Mouse (Mus musculus) heart, embryonic 12.5 days (tissue): ENCODE measurements around the gene Chdh. TPM values are rescaled to one million over a fixed set of nuclear protein-coding genes. Genes with fewer than 3 reads are reported as not detected.

Experiments
- ATAC-seq: fragments of 200-750 bp; cut with Nextera tagmentation; 2 replicates; pipeline ENCODE4 v1.8.0; 2017; ENCODE audit warnings: moderate TSS enrichment, moderate library complexity; ENCODE audit not compliant: insufficient number of reproducible peaks, low FRiP score
- H3K27ac ChIP-seq: fragments of 300-500 bp; sonication (generic); 2 replicates; pipeline ENCODE4 v1.5.1; 2016; ENCODE audit warnings: mild to moderate bottlenecking, moderate library complexity; ENCODE audit not compliant: poor library complexity, severe bottlenecking
- H3K27me3 ChIP-seq: fragments of 300-500 bp; sonication (generic); replicated peaks from 2 replicates; pipeline ENCODE4 v1.6.1; 2016; ENCODE audit warnings: mild to moderate bottlenecking, moderate library complexity
- H3K36me3 ChIP-seq: fragments of 300-500 bp; sonication (generic); 2 replicates; pipeline ENCODE4 v1.6.1; 2016; ENCODE audit warnings: mild to moderate bottlenecking, moderate library complexity
- H3K4me1 ChIP-seq: fragments of 300-500 bp; sonication (generic); replicated peaks from 2 replicates; pipeline ENCODE4 v1.6.1; 2016; ENCODE audit warnings: mild to moderate bottlenecking
- H3K4me2 ChIP-seq: fragments of 300-500 bp; sonication (generic); 2 replicates; pipeline ENCODE4 v1.6.1; 2016; ENCODE audit warnings: mild to moderate bottlenecking, moderate library complexity
- H3K4me3 ChIP-seq: fragments of 300-500 bp; sonication (generic); 2 replicates; pipeline ENCODE4 v1.5.1; 2016; ENCODE audit warnings: mild to moderate bottlenecking
- H3K9ac ChIP-seq: fragments of 300-500 bp; sonication (generic); 2 replicates; pipeline ENCODE4 v1.6.1; 2016; ENCODE audit warnings: mild to moderate bottlenecking, moderate library complexity
- H3K9me3 ChIP-seq: fragments of 300-500 bp; sonication (generic); replicated peaks from 2 replicates; pipeline ENCODE4 v1.6.1; 2016; ENCODE audit warnings: mild to moderate bottlenecking, moderate library complexity
- WGBS: fragments of 180-500 bp; shearing (Covaris S2); methylation state at CpG from one replicate; pipeline ENCODE4 v1.1.7; 2016; 5-methylcytosine and 5-hydroxymethylcytosine counted together
- polyA plus RNA-seq: library from polyadenylated mRNA; unstranded; fragments of >200 nt; fragmentation: Nextera tagmentation; extraction: Ambion mirVana; gene quantifications from 2 replicates; pipeline ENCODE4 v1.2.1, GENCODE M21; 2016

The Chdh gene
- polyA plus RNA-seq, 1 experiment from 2014 or later = 0.26 TPM

DNA sequence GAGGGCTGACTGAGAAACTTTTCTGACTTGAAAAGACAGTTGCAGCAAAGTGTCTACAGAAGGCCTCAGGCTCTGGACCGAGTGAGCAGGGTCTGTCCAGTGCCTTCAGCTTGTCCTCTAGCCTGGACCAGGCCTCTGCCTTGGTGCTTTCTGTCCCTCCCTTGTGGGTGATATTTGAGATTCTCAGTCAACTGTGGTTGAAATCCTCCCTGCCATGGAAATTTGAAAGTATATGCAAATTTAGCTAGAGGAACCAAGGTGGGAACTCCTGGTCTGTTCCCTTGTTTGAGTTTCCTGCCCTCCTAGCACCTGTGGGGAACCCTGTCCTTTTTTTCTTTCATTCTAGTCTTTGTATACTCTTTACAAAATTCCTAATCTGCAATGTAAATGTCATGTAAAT lies 6.2 kb downstream of the Chdh start:
- H3K27ac ChIP-seq = no peak overlapping the region
- ATAC-seq = no peak
- H3K4me1 ChIP-seq = no peaks in the 10 kb centered on the region
- peaks cover 18% of the 10 kb centered on the region for H3K27me3 ChIP-seq
- no peaks in the 10 kb centered on the region for H3K36me3 ChIP-seq
- 65% methylated on average over 1 of the region's 1 CpGs for WGBS
- no peak overlapping the region for H3K9ac ChIP-seq
- no peak overlapping the region for H3K4me2 ChIP-seq
- H3K9me3 ChIP-seq = no peaks in the 10 kb centered on the region
- no peak overlapping the region for H3K4me3 ChIP-seq

DNA sequence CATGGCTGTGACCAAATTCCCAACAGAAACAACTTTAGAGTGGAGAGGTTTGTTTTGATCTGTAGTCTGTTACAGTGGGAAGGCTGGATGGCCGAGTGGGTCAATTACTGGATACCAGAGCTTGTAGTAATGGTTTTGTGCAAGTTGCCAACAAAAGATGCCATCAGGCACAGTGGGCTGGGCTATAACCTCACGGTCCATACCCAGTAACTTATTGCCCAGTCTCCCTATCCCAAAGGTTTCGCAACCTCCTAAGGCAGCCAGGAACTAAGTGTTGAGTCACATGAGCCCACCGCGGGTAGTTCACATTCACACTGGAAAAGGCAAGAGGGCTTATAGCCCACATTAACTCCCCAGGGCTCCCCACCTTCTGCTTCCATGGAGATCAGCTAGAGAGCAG lies 7.8 kb downstream of the Chdh start:
- ATAC-seq = no peak
- WGBS = 84% methylated on average over 5 of the region's 5 CpGs
- Histone ChIP-seq H3K4me1 (no peaks in the 10 kb centered on the region), H3K27me3 (0 out of 2 replicates have a peak, but pooled peaks cover 3% of the 10 kb centered on the region), H3K4me3 (no peak overlapping the region), H3K9me3 (no peaks in the 10 kb centered on the region), H3K36me3 (no peaks in the 10 kb centered on the region), H3K4me2 (no peak overlapping the region), H3K27ac (no peak overlapping the region), H3K9ac (no peak overlapping the region)

DNA sequence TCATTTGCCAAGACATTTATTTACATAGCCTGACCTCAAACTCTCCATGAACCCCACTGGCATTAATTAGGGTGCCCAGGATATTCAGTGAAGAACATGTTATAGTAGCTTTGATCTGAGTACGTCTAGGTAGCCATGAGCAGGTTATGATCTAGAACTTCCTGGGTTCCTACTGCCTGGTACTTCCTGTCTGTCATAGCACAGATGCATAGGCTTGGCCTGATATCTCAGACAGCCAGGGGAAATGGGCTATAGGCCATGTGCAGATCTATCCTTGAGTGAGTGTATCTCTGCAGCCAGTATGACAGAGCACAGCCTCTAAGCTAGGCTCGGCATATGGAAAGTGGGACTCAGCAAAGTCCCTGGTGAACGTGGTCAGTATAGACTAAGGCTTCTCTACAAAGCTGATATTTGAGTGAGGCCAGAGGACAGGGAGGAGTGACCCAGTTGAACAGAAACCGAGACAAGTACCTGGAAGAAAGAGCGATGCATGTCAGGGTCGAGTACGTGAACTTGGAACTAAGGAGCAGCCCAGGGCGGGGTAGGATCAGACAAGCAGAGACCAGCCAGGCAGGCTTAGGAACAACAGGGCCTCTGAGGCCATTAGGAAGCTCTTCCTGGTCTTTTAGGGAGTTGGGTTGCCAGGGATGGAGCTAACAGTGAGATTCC lies 9.1 kb downstream of the Chdh start:
- 83% methylated on average over 8 of the region's 8 CpGs for WGBS

DNA sequence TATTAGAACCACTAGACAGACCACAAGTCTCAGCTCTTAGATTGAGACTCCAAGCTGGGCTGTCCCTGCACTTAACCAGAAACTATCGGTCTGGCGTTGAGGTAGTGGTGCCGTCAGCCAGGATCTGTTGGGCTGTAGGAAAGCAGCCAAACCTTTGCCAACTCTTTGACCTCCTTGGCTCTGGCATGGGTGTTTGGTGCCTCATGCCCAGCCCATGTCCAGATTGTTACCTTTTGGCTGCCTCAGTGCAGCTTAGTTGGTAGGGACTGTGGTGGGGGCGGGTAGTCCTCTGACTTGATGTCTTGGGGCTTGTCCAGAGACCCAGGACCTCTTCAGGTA lies 9.6 kb downstream of the Chdh start:
- H3K36me3 ChIP-seq = no peaks in the 10 kb centered on the region
- no peak overlapping the region for H3K4me2 ChIP-seq
- WGBS = 94% methylated on average over 4 of the region's 4 CpGs
- H3K4me3 ChIP-seq = no peak overlapping the region
- H3K27ac ChIP-seq = no peak overlapping the region
- ATAC-seq = no peak
- H3K9me3 ChIP-seq = no peaks in the 10 kb centered on the region
- H3K27me3 ChIP-seq = 0 out of 2 replicates have a peak, but pooled peaks cover 3% of the 10 kb centered on the region
- no peaks in the 10 kb centered on the region for H3K4me1 ChIP-seq
- H3K9ac ChIP-seq = no peak overlapping the region

More for the DNA sequence above, 9.1 kb downstream of the Chdh start:
- Histone ChIP-seq H3K4me3 (no peak overlapping the region), H3K4me2 (no peak overlapping the region), H3K9me3 (no peaks in the 10 kb centered on the region), H3K27me3 (0 out of 2 replicates have a peak, but pooled peaks cover 3% of the 10 kb centered on the region), H3K9ac (no peak overlapping the region), H3K4me1 (no peaks in the 10 kb centered on the region), H3K27ac (no peak overlapping the region), H3K36me3 (no peaks in the 10 kb centered on the region)
- no peak for ATAC-seq

DNA sequence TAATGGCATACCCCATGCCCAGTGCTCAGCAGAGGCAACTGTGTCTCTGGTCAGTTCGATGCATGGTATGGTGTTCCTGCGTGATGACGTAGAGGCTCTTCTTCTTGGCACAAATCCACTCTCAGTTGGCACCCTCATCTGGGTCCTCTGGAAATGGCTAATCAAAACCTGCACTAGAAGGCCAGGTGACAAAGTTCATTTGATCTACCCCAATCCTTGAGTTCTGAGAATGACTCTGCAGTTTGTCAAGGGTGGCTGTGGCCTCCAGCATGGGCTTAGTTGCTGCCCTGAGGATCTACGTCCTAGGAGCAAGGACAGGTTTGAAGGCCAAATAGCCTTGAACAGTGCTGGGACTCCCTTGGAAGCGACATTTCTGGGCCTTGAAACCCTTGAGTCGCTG lies 10.0 kb downstream of the Chdh start:
- WGBS = 86% methylated on average over 6 of the region's 6 CpGs

DNA sequence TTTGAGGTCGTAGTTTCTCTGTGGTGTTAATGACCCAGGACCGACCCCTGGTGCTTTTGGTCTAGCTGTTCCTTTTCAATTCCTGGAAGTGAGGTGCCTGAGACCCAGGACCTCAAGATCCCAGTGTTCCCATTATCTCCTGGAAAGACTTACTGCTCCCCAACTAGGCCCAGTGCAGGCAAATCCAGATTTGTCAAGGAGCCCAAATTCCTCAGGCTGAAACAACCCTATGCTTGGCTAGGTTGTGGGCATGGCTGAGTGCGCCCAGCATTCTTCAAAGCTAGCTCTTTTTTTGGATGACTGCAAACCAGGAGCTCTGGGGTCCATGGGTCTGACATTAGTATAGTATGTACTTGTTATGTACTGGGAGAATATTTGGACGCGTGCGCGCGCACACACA lies 10.6 kb downstream of the Chdh start:
- no peak for ATAC-seq
- WGBS = 88% methylated on average over 8 of the region's 8 CpGs

More for the DNA sequence above, 10.0 kb downstream of the Chdh start:
- Histone ChIP-seq H3K4me1 (no peaks in the 10 kb centered on the region), H3K27me3 (0 out of 2 replicates have a peak, but pooled peaks cover 3% of the 10 kb centered on the region), H3K4me3 (no peak overlapping the region), H3K9ac (no peak overlapping the region), H3K4me2 (no peak overlapping the region), H3K27ac (no peak overlapping the region), H3K36me3 (no peaks in the 10 kb centered on the region), H3K9me3 (no peaks in the 10 kb centered on the region)
- ATAC-seq = no peak

DNA sequence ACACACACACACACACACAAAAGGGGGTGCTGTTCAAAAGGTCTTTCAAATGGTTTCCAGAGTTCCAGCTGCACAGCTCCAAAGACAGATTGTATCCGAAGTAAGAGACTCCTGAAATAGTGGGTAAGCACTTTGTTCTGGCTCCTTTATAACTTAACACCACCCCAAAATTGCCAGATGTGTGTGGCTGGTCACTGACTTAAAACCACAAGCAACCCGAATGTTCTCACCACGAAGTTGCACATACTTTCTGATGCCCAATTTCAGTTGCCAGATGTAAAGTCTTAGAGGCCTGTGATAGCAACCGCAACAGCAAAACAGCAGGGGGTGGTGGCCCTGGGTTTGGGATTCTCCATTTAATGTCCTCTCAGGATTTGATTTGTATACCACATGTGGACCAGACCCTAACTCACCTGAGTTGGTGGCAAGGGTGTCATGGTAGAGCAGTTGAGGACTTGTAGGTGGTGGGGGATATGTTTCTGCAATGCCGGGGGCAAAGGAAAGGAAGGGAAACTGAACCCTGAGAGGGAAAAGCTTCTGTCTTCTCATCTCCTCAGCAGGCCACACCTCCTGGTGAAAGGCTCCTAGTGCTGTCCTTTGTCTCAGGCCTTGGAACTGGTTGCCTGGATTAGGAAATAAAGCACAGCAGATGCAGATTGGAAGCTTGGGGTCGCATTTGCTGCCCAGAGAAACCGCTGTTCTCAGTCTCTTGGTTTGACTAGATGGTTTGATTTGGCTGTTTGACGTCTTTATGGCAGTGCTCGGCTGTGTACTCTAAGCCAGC lies 11.2 kb downstream of the Chdh start:
- ATAC-seq = no peak
- H3K9me3 ChIP-seq = no peaks in the 10 kb centered on the region
- WGBS = 65% methylated on average over 9 of the region's 9 CpGs
- no peak overlapping the region for H3K4me3 ChIP-seq
- no peaks in the 10 kb centered on the region for H3K36me3 ChIP-seq
- H3K27me3 ChIP-seq = 0 out of 2 replicates have a peak, but pooled peaks cover 3% of the 10 kb centered on the region
- H3K4me1 ChIP-seq = no peaks in the 10 kb centered on the region
- no peak overlapping the region for H3K4me2 ChIP-seq
- H3K9ac ChIP-seq = no peak overlapping the region
- no peak overlapping the region for H3K27ac ChIP-seq

More for the DNA sequence above, 10.6 kb downstream of the Chdh start:
- no peak overlapping the region for H3K4me3 ChIP-seq
- no peaks in the 10 kb centered on the region for H3K4me1 ChIP-seq
- 0 out of 2 replicates have a peak, but pooled peaks cover 3% of the 10 kb centered on the region for H3K27me3 ChIP-seq
- H3K36me3 ChIP-seq = no peaks in the 10 kb centered on the region
- no peak overlapping the region for H3K9ac ChIP-seq
- H3K27ac ChIP-seq = no peak overlapping the region
- H3K4me2 ChIP-seq = no peak overlapping the region
- no peaks in the 10 kb centered on the region for H3K9me3 ChIP-seq

DNA sequence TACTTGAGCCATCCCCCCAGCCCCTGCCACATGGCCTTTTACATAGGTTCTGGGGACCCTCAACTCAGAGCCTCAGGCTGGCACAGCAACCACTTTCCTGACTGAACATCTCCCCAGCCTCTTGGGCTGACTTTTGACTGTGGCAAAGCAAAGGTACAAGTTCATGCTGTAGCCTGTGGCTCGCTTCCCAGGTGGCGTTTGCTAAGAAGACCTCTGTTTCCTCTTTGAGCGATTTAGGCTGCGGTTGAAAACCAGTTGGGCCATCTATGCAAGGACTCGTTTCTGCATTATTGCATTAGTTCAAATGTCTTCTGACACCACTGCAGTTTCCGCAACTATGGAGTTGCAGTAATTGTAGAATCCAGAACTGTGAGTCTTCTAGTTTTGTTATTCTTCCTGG lies 13.6 kb downstream of the Chdh start:
- Histone ChIP-seq H3K27me3 (no peaks in the 10 kb centered on the region), H3K4me2 (no peak overlapping the region), H3K9me3 (no peaks in the 10 kb centered on the region), H3K36me3 (no peaks in the 10 kb centered on the region), H3K4me3 (no peak overlapping the region), H3K9ac (no peak overlapping the region), H3K27ac (no peak overlapping the region), H3K4me1 (no peaks in the 10 kb centered on the region)
- no peak for ATAC-seq
- WGBS = 84% methylated on average over 6 of the region's 6 CpGs

DNA sequence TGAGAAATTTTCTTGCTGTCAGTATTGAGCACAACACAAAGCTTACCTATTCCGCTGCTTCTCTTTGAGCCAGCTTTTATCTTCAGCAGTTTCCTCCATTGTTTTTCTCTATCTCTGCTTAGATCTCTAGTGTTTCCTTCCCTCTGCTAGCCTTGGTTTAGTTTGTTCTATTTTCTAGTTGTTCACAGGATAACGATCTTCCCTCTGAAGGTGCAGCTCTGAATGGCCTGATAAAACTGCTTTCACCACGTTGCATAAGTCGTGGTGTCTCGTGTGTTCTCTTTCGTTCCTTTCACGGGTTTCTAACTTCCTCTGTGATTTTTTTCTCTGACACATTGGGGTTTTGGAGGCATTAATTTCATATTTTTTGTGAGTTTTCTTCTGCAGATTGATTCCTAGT lies 15.6 kb downstream of the Chdh start:
- no peak for ATAC-seq

DNA sequence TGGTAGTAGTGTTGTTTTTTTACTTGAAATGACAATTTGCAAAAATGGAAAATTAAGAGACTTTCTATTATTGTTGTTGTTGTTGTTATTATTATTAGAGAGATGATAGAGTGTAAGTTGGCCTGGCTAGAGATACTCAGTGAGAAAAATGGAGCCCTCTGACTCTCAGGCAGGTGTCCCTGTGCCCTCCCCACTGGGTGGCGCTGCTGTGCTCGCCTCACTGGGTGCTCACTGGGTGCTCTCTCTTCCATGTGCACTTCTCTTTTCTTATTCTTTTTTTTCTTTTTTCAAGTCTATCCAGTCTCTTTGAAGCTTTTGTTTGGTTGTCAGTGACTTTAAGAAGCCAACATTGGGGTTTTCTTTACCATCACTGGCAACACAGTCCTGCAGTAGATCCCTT lies 18.6 kb downstream of the Chdh start:
- 38% methylated on average over 2 of the region's 2 CpGs for WGBS
- Histone ChIP-seq H3K36me3 (no peaks in the 10 kb centered on the region), H3K27me3 (no peaks in the 10 kb centered on the region), H3K27ac (no peak overlapping the region), H3K9me3 (no peaks in the 10 kb centered on the region), H3K9ac (no peak overlapping the region), H3K4me1 (no peaks in the 10 kb centered on the region), H3K4me2 (no peak overlapping the region), H3K4me3 (no peak overlapping the region)
- ATAC-seq = no peak

More for the DNA sequence above, 15.6 kb downstream of the Chdh start:
- no peaks in the 10 kb centered on the region for H3K9me3 ChIP-seq
- no peak overlapping the region for H3K9ac ChIP-seq
- no peak overlapping the region for H3K27ac ChIP-seq
- H3K4me1 ChIP-seq = no peaks in the 10 kb centered on the region
- H3K4me2 ChIP-seq = no peak overlapping the region
- no peak overlapping the region for H3K4me3 ChIP-seq
- H3K27me3 ChIP-seq = no peaks in the 10 kb centered on the region
- no peaks in the 10 kb centered on the region for H3K36me3 ChIP-seq
- WGBS = 48% methylated on average over 7 of the region's 7 CpGs

DNA sequence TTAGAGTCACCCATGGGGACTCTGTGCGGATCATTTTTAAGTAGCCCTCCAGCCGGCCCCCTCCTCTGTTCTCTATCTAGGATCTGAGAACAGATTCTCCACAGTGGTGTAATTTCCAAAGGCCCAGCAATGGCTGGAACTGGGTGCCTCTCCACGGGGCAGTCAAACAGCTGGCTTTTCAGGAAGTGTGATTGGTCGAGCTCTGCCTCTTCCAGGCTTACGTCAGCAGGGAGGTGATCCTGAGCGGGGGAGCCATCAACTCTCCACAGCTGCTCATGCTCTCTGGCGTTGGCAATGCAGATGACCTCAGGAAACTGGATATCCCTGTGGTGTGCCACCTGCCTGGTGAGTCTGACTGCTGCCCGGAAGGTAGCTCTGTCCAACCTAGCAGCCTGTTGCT lies 24.6 kb downstream of the Chdh start:
- ATAC-seq = no peak
- Histone ChIP-seq H3K4me2 (no peak overlapping the region), H3K4me3 (no peak overlapping the region), H3K9ac (no peak overlapping the region), H3K27ac (no peak overlapping the region), H3K36me3 (no peaks in the 10 kb centered on the region), H3K9me3 (no peaks in the 10 kb centered on the region), H3K4me1 (no peaks in the 10 kb centered on the region), H3K27me3 (no peaks in the 10 kb centered on the region)
- 63% methylated on average over 8 of the region's 8 CpGs for WGBS
